Mouse (Mus musculus) embryonic facial prominence, embryonic 14.5 days (tissue): ENCODE data around the gene Kmt5b. TPM values are rescaled to one million over a fixed set of nuclear protein-coding genes. Genes with fewer than 3 reads are reported as not detected.
A peak's percentile ranks its signal among the peaks of the same experiment; 100 is the strongest.

Experiments
- ATAC-seq: fragments of 200-750 bp; cut with Nextera tagmentation; 2 replicates; pipeline ENCODE4 v1.8.0; 2017; ENCODE audit warnings: low read depth, moderate number of reproducible peaks, moderate TSS enrichment
- DNase-seq: peaks from one replicate; pipeline ENCODE4 v3.0.0-alpha.2; 2015; ENCODE audit warnings: low spot score
- H3K27ac ChIP-seq: fragments of 300-500 bp; sonication (generic); replicated peaks from 2 replicates; pipeline ENCODE4 v1.5.1; 2014; ENCODE audit warnings: low read depth, mild to moderate bottlenecking, low read length, moderate library complexity
- H3K27me3 ChIP-seq: fragments of 300-500 bp; sonication (generic); replicated peaks from 2 replicates; pipeline ENCODE4 v1.6.1; 2014; ENCODE audit warnings: low read length; ENCODE audit not compliant: control insufficient read depth, insufficient read depth
- H3K36me3 ChIP-seq: fragments of 300-500 bp; sonication (generic); 2 replicates; pipeline ENCODE4 v1.6.1; 2014; ENCODE audit warnings: low read length, mixed read lengths; ENCODE audit not compliant: control insufficient read depth, insufficient read depth
- H3K4me1 ChIP-seq: fragments of 300-500 bp; sonication (generic); 2 replicates; pipeline ENCODE4 v1.6.1; 2014; ENCODE audit warnings: antibody characterized with exemption, low read length; ENCODE audit not compliant: control insufficient read depth, insufficient read depth
- H3K4me2 ChIP-seq: fragments of 300-500 bp; sonication (generic); 2 replicates; pipeline ENCODE4 v1.6.1; 2014; ENCODE audit warnings: low read depth, mild to moderate bottlenecking, low read length, moderate library complexity, mixed read lengths
- H3K4me3 ChIP-seq: fragments of 300-500 bp; sonication (generic); 2 replicates; pipeline ENCODE4 v1.5.1; 2014; ENCODE audit warnings: low read depth, mild to moderate bottlenecking, low read length
- H3K9ac ChIP-seq: fragments of 300-500 bp; sonication (generic); 2 replicates; pipeline ENCODE4 v1.6.1; 2014; ENCODE audit warnings: low read depth, mild to moderate bottlenecking, low read length, moderate library complexity, mixed read lengths
- H3K9me3 ChIP-seq: fragments of 300-500 bp; sonication (generic); 2 replicates; pipeline ENCODE4 v1.6.1; 2016; ENCODE audit warnings: low read length; ENCODE audit not compliant: control insufficient read depth
- WGBS: fragments of 180-500 bp; shearing (Covaris S2); extraction: QIAGEN DNeasy Blood & Tissue Kit; methylation state at CpG from one replicate; pipeline ENCODE4 v1.1.7; 2014; 5-methylcytosine and 5-hydroxymethylcytosine counted together
- polyA plus RNA-seq: library from polyadenylated mRNA; unstranded; fragments of >200 nt; fragmentation: Nextera tagmentation; extraction: Ambion mirVana; gene quantifications from 2 replicates; pipeline ENCODE4 v1.2.1, GENCODE M21; 2014

Kmt5b gene
- 25.6 and 26.3 TPM in 2 replicates for polyA plus RNA-seq

DNA sequence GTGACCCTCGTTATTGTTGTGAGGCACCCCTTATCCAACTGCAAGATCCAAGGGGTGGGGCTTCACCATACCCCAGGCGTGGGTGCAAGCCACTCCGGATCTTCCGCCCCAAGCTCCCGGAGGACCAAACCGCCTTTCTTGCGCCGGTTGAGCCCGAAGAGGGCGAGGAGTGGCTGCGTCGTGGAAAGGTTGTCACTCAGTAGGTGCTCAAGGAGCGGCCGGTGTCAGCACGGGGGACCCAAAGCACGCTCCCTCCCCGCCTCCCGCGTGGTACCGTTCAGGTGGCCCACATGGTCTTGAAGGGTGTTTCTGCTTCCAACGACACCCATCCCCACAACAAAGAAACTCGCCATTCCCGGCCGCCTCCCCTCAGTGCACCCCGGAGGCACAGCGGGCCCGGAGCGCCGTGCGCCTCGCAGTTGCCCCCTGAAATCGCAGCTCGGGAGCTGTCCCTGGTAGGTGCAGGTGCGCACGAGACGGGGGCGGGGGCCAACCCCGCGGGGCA, at the start of gene Kmt5b:
Kmt5b (plus strand) TSS at position 146 of the 505 bp plus-strand sequence.
- WGBS: under 1% methylated on average over 26 of the region's 39 CpGs
- H3K27me3 ChIP-seq: no peaks in the 10 kb centered on the region
- H3K4me3 ChIP-seq: peak within 1 kb of the TSS; percentile 82
- ATAC-seq (peak; percentile 3), DNase-seq (peak; percentile 53)
- no peaks in the 10 kb centered on the region for H3K9me3 ChIP-seq
- H3K36me3 ChIP-seq: 0 out of 2 replicates have a peak, but pooled peaks cover 6% of the 10 kb centered on the region
- peak within 1 kb of the TSS; percentile 100 for H3K27ac ChIP-seq
- peak within 1 kb of the TSS; percentile 99 for H3K9ac ChIP-seq
- H3K4me2 ChIP-seq: peak within 1 kb of the TSS; percentile 73
- peaks cover 13% of the 10 kb centered on the region for H3K4me1 ChIP-seq

DNA sequence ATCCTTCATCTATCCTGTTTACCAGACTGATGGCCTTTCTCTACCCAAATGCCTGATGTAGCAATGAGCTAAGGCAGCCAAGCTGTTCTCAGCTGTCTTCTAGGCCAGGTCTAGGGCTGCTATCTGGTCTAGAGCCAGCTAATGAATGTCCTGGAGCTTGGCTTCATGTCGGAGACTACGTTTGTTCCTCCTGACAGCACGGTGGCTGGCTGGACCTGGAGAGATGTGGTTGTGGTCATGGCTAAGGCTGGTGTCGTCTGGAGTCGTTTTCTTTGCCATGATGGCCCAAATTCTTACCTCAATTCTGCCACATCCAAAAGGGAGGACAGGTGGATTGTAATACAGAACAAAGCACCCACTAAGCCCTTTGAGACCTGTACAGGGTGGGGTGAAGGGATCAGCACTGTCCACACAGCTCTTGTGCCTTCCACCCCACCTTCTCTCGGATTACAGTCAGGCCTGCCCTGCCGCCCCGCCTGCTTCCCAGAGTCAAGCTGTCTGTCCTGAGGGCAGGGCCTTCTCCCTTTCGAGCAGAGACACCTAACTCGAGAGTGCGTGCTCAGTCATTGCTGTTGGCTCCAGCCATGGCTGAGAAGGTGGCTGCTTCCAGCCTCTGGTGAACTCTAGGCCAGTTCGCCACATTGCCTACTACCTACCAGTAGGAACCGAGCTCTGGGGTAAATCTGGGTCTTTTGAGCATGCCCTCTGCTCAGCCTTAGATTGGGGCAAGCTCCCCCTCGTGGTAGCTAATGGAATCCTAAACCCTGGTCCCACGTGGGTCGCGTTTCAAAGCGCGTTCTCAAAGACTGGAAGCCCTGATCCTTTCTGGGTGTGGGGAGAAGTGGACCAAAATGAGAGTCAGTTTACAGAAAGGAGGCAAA, 48.5 kb upstream of the Kmt5b start:
- Histone ChIP-seq H3K9me3 (0 out of 2 replicates have a peak, but pooled peaks cover under 1% of the 10 kb centered on the region), H3K27ac (no peak overlapping the region; the same call in 1 of the 2 replicates), H3K4me2 (peak overlapping the region; percentile 95), H3K36me3 (peaks cover 37% of the 10 kb centered on the region), H3K27me3 (no peaks in the 10 kb centered on the region), H3K9ac (peak overlapping the region; percentile 62), H3K4me1 (no peaks in the 10 kb centered on the region), H3K4me3 (peak overlapping the region; percentile 46)
- 33% methylated on average over 19 of the region's 19 CpGs for WGBS
- ATAC-seq: peak; percentile 87
- peak; percentile 81 for DNase-seq

DNA sequence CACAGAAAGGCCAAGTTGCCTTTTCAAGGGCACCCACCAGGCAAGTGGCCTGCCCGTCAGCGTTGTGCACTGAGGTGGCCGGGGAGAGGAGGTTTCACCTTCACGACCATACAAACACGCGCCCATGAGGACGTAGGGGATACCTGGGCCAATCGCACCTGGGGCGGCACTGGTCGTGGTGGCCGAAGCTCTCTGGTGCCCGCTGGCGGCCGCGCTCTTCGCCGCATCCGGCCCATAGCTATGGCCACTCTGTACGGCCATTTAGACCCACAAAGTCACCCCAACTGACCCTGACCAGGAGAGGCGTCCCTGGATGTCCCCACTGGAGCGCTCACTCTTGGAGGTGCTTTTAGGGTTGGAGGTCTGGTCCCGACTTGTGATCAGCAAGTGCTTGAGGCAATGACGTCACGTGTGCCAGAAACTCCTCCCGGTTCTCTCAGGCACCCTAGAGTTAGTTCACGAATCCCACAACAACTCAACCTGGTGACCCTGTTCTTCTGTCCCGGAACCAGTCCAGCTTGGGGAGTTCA, 47.8 kb upstream of the Kmt5b start:
- Histone ChIP-seq H3K9ac (peak overlapping the region; percentile 62), H3K4me2 (peak overlapping the region; percentile 95), H3K27me3 (no peaks in the 10 kb centered on the region), H3K4me3 (peak overlapping the region; percentile 46), H3K9me3 (0 out of 2 replicates have a peak, but pooled peaks cover 3% of the 10 kb centered on the region), H3K36me3 (peaks cover 33% of the 10 kb centered on the region), H3K27ac (no peak overlapping the region; the same call in 1 of the 2 replicates), H3K4me1 (no peaks in the 10 kb centered on the region)
- DNase-seq (no peak), ATAC-seq (peak; percentile 73)
- under 1% methylated on average over 19 of the region's 27 CpGs for WGBS

GRCm38 (mm10) chr19:3723170-3723569, 44.1 kb upstream of the Kmt5b start:
- ATAC-seq (no peak), DNase-seq (no peak)
- 0 out of 2 replicates have a peak, but pooled peaks cover 3% of the 10 kb centered on the region for H3K9me3 ChIP-seq
- H3K4me1 ChIP-seq: no peaks in the 10 kb centered on the region
- H3K36me3 ChIP-seq: no peaks in the 10 kb centered on the region
- H3K4me3 ChIP-seq: no peak overlapping the region
- WGBS: 90% methylated on average over 9 of the region's 9 CpGs
- H3K27ac ChIP-seq: no peak overlapping the region
- H3K27me3 ChIP-seq: no peaks in the 10 kb centered on the region
- no peak overlapping the region for H3K9ac ChIP-seq
- H3K4me2 ChIP-seq: no peak overlapping the region

- H3K9me3 ChIP-seq: 0 out of 2 replicates have a peak, but pooled peaks cover 3% of the 10 kb centered on the region
- ATAC-seq (no peak), DNase-seq (no peak)
- no peak overlapping the region for H3K4me3 ChIP-seq
- no peaks in the 10 kb centered on the region for H3K4me1 ChIP-seq
- no peak overlapping the region for H3K4me2 ChIP-seq
- no peaks in the 10 kb centered on the region for H3K27me3 ChIP-seq
- no peak overlapping the region for H3K27ac ChIP-seq
- H3K36me3 ChIP-seq: no peaks in the 10 kb centered on the region
- WGBS: 82% methylated on average over 4 of the region's 4 CpGs
- H3K9ac ChIP-seq: no peak overlapping the region
Observed at GRCm38 (mm10) chr19:3723904-3724303, 43.3 kb upstream of the Kmt5b start.

DNA sequence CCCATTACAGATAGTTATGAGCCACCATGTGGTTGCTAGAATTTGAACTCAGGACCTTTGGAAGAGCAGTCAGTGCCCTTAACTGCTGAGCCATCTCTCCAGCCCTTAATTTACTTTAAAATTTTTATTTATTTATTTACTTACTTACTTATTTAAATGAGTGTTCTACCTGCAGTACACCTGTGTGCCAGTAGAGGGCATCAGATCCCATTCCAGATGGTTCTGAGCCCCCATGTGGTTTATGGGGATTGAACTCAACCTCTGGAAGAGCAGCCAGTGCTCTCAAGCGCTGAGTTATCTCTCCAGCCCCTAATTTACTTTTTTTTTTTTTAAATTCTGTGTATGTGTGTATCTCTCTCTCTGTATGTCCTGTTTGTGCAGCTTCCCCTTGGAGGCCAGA, 42.4 kb upstream of the Kmt5b start:
- ATAC-seq (no peak), DNase-seq (no peak)
- Histone ChIP-seq H3K27me3 (no peaks in the 10 kb centered on the region), H3K27ac (no peak overlapping the region), H3K4me1 (no peaks in the 10 kb centered on the region), H3K4me2 (no peak overlapping the region), H3K9me3 (0 out of 2 replicates have a peak, but pooled peaks cover 3% of the 10 kb centered on the region), H3K4me3 (no peak overlapping the region), H3K36me3 (no peaks in the 10 kb centered on the region), H3K9ac (no peak overlapping the region)
- WGBS: 39% methylated on average over 1 of the region's 1 CpGs

GRCm38 (mm10) chr19:3728901-3729300, 38.3 kb upstream of the Kmt5b start:
- Histone ChIP-seq H3K27ac (no peak overlapping the region), H3K27me3 (no peaks in the 10 kb centered on the region), H3K4me1 (no peaks in the 10 kb centered on the region), H3K4me2 (no peak overlapping the region), H3K9me3 (0 out of 2 replicates have a peak, but pooled peaks cover under 1% of the 10 kb centered on the region), H3K4me3 (no peak overlapping the region), H3K9ac (no peak overlapping the region), H3K36me3 (no peaks in the 10 kb centered on the region)
- DNase-seq (no peak), ATAC-seq (no peak)
- 64% methylated on average over 2 of the region's 2 CpGs for WGBS

- Histone ChIP-seq H3K9ac (no peak overlapping the region), H3K36me3 (no peaks in the 10 kb centered on the region), H3K4me1 (no peaks in the 10 kb centered on the region), H3K27me3 (no peaks in the 10 kb centered on the region), H3K9me3 (no peaks in the 10 kb centered on the region), H3K4me3 (no peak overlapping the region), H3K27ac (no peak overlapping the region), H3K4me2 (no peak overlapping the region)
- 78% methylated on average over 7 of the region's 7 CpGs for WGBS
- DNase-seq (no peak), ATAC-seq (no peak)
Observed at GRCm38 (mm10) chr19:3730781-3731646, 36.2 kb upstream of the Kmt5b start.
